Mouse (Mus musculus) heart, embryonic 12.5 days (tissue): Measurements from ENCODE around the gene 2310034G01Rik. TPM values are rescaled to one million over a fixed set of nuclear protein-coding genes. Genes with fewer than 3 reads are reported as not detected.

Experiments used
- ATAC-seq: fragments of 200-750 bp; cut with Nextera tagmentation; 2 replicates; pipeline ENCODE4 v1.8.0; 2017; ENCODE audit warnings: moderate TSS enrichment, moderate library complexity; ENCODE audit not compliant: insufficient number of reproducible peaks, low FRiP score
- H3K27ac ChIP-seq: fragments of 300-500 bp; sonication (generic); 2 replicates; pipeline ENCODE4 v1.5.1; 2016; ENCODE audit warnings: mild to moderate bottlenecking, moderate library complexity; ENCODE audit not compliant: poor library complexity, severe bottlenecking
- H3K27me3 ChIP-seq: fragments of 300-500 bp; sonication (generic); replicated peaks from 2 replicates; pipeline ENCODE4 v1.6.1; 2016; ENCODE audit warnings: mild to moderate bottlenecking, moderate library complexity
- H3K36me3 ChIP-seq: fragments of 300-500 bp; sonication (generic); 2 replicates; pipeline ENCODE4 v1.6.1; 2016; ENCODE audit warnings: mild to moderate bottlenecking, moderate library complexity
- H3K4me1 ChIP-seq: fragments of 300-500 bp; sonication (generic); replicated peaks from 2 replicates; pipeline ENCODE4 v1.6.1; 2016; ENCODE audit warnings: mild to moderate bottlenecking
- H3K4me2 ChIP-seq: fragments of 300-500 bp; sonication (generic); 2 replicates; pipeline ENCODE4 v1.6.1; 2016; ENCODE audit warnings: mild to moderate bottlenecking, moderate library complexity
- H3K4me3 ChIP-seq: fragments of 300-500 bp; sonication (generic); 2 replicates; pipeline ENCODE4 v1.5.1; 2016; ENCODE audit warnings: mild to moderate bottlenecking
- H3K9ac ChIP-seq: fragments of 300-500 bp; sonication (generic); 2 replicates; pipeline ENCODE4 v1.6.1; 2016; ENCODE audit warnings: mild to moderate bottlenecking, moderate library complexity
- H3K9me3 ChIP-seq: fragments of 300-500 bp; sonication (generic); replicated peaks from 2 replicates; pipeline ENCODE4 v1.6.1; 2016; ENCODE audit warnings: mild to moderate bottlenecking, moderate library complexity
- WGBS: fragments of 180-500 bp; shearing (Covaris S2); methylation state at CpG from one replicate; pipeline ENCODE4 v1.1.7; 2016; 5-methylcytosine and 5-hydroxymethylcytosine counted together
- polyA plus RNA-seq: library from polyadenylated mRNA; unstranded; fragments of >200 nt; fragmentation: Nextera tagmentation; extraction: Ambion mirVana; gene quantifications from 2 replicates; pipeline ENCODE4 v1.2.1, GENCODE M21; 2016

2310034G01Rik gene
- polyA plus RNA-seq, 1 experiment from 2014 or later: 1.2 TPM

GRCm38 (mm10) chr19:46318586-46319378 is 31.3 kb downstream of the 2310034G01Rik start:
- H3K9me3 ChIP-seq: no peaks in the 10 kb centered on the region
- no peaks in the 10 kb centered on the region for H3K36me3 ChIP-seq
- H3K4me2 ChIP-seq: peak overlapping the region; percentile 78
- H3K27me3 ChIP-seq: peaks cover 100% of the 10 kb centered on the region
- H3K4me1 ChIP-seq: peaks cover 51% of the 10 kb centered on the region
- peak overlapping the region; percentile 54 for H3K4me3 ChIP-seq
- H3K27ac ChIP-seq: no peak overlapping the region
- no peak for ATAC-seq
- 0 out of 2 replicates have a peak overlapping the region, but pooled peaks have one; percentile 1 for H3K9ac ChIP-seq
- WGBS: 10% methylated on average over 16 of the region's 16 CpGs

- Histone ChIP-seq H3K4me1 (peaks cover 51% of the 10 kb centered on the region), H3K4me2 (peak overlapping the region; percentile 78), H3K9me3 (no peaks in the 10 kb centered on the region), H3K9ac (peak overlapping the region; percentile 70), H3K36me3 (no peaks in the 10 kb centered on the region), H3K27me3 (peaks cover 100% of the 10 kb centered on the region), H3K27ac (no peak overlapping the region), H3K4me3 (peak overlapping the region; percentile 54)
- ATAC-seq: no peak
- 2% methylated on average over 33 of the region's 42 CpGs for WGBS
Observed at GRCm38 (mm10) chr19:46318031-46318471, 32.1 kb downstream of the 2310034G01Rik start.

- H3K27me3 ChIP-seq: peaks cover 100% of the 10 kb centered on the region
- H3K4me1 ChIP-seq: peaks cover 51% of the 10 kb centered on the region
- no peak overlapping the region for H3K27ac ChIP-seq
- peak overlapping the region; percentile 70 for H3K9ac ChIP-seq
- H3K9me3 ChIP-seq: no peaks in the 10 kb centered on the region
- no peak for ATAC-seq
- H3K4me2 ChIP-seq: peak overlapping the region; percentile 78
- WGBS: 3% methylated on average over 47 of the region's 48 CpGs
- H3K36me3 ChIP-seq: peaks cover 4% of the 10 kb centered on the region; the same call in 1 of the 2 replicates
- peak overlapping the region; percentile 54 for H3K4me3 ChIP-seq
Observed at GRCm38 (mm10) chr19:46317546-46317885, 32.6 kb downstream of the 2310034G01Rik start.

GRCm38 (mm10) chr19:46316846-46317545 is 33.1 kb downstream of the 2310034G01Rik start:
- H3K4me2 ChIP-seq: peak overlapping the region; percentile 78
- H3K4me1 ChIP-seq: peaks cover 51% of the 10 kb centered on the region
- H3K9me3 ChIP-seq: no peaks in the 10 kb centered on the region
- no peak for ATAC-seq
- no peak overlapping the region for H3K27ac ChIP-seq
- peak overlapping the region; percentile 70 for H3K9ac ChIP-seq
- 34% methylated on average over 15 of the region's 15 CpGs for WGBS
- H3K36me3 ChIP-seq: peaks cover 8% of the 10 kb centered on the region; the same call in 1 of the 2 replicates
- H3K27me3 ChIP-seq: peaks cover 97% of the 10 kb centered on the region
- peak overlapping the region; percentile 54 for H3K4me3 ChIP-seq

GRCm38 (mm10) chr19:46315752-46316610 is 34.1 kb downstream of the 2310034G01Rik start:
- H3K9me3 ChIP-seq: no peaks in the 10 kb centered on the region
- H3K27ac ChIP-seq: peak overlapping the region; percentile 53; the same call in 1 of the 2 replicates
- peak overlapping the region; percentile 54 for H3K4me3 ChIP-seq
- peak overlapping the region; percentile 14 for H3K9ac ChIP-seq
- WGBS: 45% methylated on average over 12 of the region's 12 CpGs
- H3K4me1 ChIP-seq: peaks cover 51% of the 10 kb centered on the region
- ATAC-seq: no peak
- H3K4me2 ChIP-seq: peak overlapping the region; percentile 78
- peaks cover 18% of the 10 kb centered on the region for H3K36me3 ChIP-seq
- H3K27me3 ChIP-seq: peaks cover 97% of the 10 kb centered on the region

GRCm38 (mm10) chr19:46314872-46315742 is 35.0 kb downstream of the 2310034G01Rik start:
- H3K27ac ChIP-seq: peak overlapping the region; percentile 14; the same call in 1 of the 2 replicates
- no peak overlapping the region for H3K4me3 ChIP-seq

GRCm38 (mm10) chr19:46314151-46314601 is 35.9 kb downstream of the 2310034G01Rik start:
- Histone ChIP-seq H3K4me3 (no peak overlapping the region), H3K9me3 (no peaks in the 10 kb centered on the region), H3K4me2 (peak overlapping the region; percentile 20; the same call in 1 of the 2 replicates), H3K27me3 (peaks cover 94% of the 10 kb centered on the region), H3K36me3 (peaks cover 33% of the 10 kb centered on the region), H3K9ac (no peak overlapping the region), H3K4me1 (peaks cover 51% of the 10 kb centered on the region), H3K27ac (no peak overlapping the region)
- ATAC-seq: no peak
- 14% methylated on average over 18 of the region's 18 CpGs for WGBS

More at GRCm38 (mm10) chr19:46314872-46315742, 35.0 kb downstream of the 2310034G01Rik start:
- no peak for ATAC-seq
- H3K27me3 ChIP-seq: peaks cover 97% of the 10 kb centered on the region
- peaks cover 51% of the 10 kb centered on the region for H3K4me1 ChIP-seq
- no peaks in the 10 kb centered on the region for H3K9me3 ChIP-seq
- H3K4me2 ChIP-seq: peak overlapping the region; percentile 78
- 23% methylated on average over 14 of the region's 14 CpGs for WGBS
- 0 out of 2 replicates have a peak overlapping the region, but pooled peaks have one; percentile 18 for H3K9ac ChIP-seq
- H3K36me3 ChIP-seq: peaks cover 27% of the 10 kb centered on the region

- H3K4me1 ChIP-seq: peaks cover 51% of the 10 kb centered on the region
- 69% methylated on average over 6 of the region's 6 CpGs for WGBS
- H3K27ac ChIP-seq: no peak overlapping the region
- H3K9me3 ChIP-seq: no peaks in the 10 kb centered on the region
- H3K36me3 ChIP-seq: peaks cover 33% of the 10 kb centered on the region
- no peak for ATAC-seq
- no peak overlapping the region for H3K4me3 ChIP-seq
- no peak overlapping the region for H3K9ac ChIP-seq
- no peak overlapping the region for H3K4me2 ChIP-seq
- H3K27me3 ChIP-seq: peaks cover 90% of the 10 kb centered on the region
Observed at GRCm38 (mm10) chr19:46313591-46313990, 36.5 kb downstream of the 2310034G01Rik start.

GRCm38 (mm10) chr19:46313116-46313515 is 37.0 kb downstream of the 2310034G01Rik start:
- no peaks in the 10 kb centered on the region for H3K9me3 ChIP-seq
- H3K36me3 ChIP-seq: peaks cover 36% of the 10 kb centered on the region
- WGBS: 76% methylated on average over 9 of the region's 9 CpGs
- ATAC-seq: no peak
- no peak overlapping the region for H3K4me3 ChIP-seq
- H3K4me1 ChIP-seq: peaks cover 50% of the 10 kb centered on the region
- H3K27me3 ChIP-seq: peaks cover 90% of the 10 kb centered on the region
- no peak overlapping the region for H3K27ac ChIP-seq
- no peak overlapping the region for H3K9ac ChIP-seq
- no peak overlapping the region for H3K4me2 ChIP-seq

GRCm38 (mm10) chr19:46312566-46312965 is 37.5 kb downstream of the 2310034G01Rik start:
- WGBS: 89% methylated on average over 21 of the region's 21 CpGs
- Histone ChIP-seq H3K4me2 (no peak overlapping the region), H3K4me3 (no peak overlapping the region), H3K9ac (no peak overlapping the region), H3K4me1 (peaks cover 44% of the 10 kb centered on the region), H3K36me3 (peaks cover 41% of the 10 kb centered on the region), H3K27ac (no peak overlapping the region), H3K27me3 (peaks cover 90% of the 10 kb centered on the region), H3K9me3 (no peaks in the 10 kb centered on the region)
- no peak for ATAC-seq
